Mouse (Mus musculus) heart, postnatal 36 days (tissue): ENCODE measurements at regions not wholly inside any gene's neighbourhood (a gene's known extent, or its start where the extent isn't known, plus 50 kb on each side); places are given as distances from the start of the nearest gene placed in this dataset.

Experiments used
- DNase-seq, 2 experiments: peaks; one replicate each; pipeline ENCODE4 v3.0.0; 2021 to 2022
- intact Hi-C: fragments of 180-260 bp; cut with DNase I; formaldehyde crosslinking; loops from one replicate; pipeline ENCODE4 v1.15.1; 2025

GRCm38 (mm10) chr2:51250798-51251197 is 101.9 kb upstream of the Rnd3 start:
- DNase-seq: no peak
- intact Hi-C loops: no loop called here

GRCm38 (mm10) chr2:51241573-51241972 is 92.7 kb upstream of the Rnd3 start:
- intact Hi-C loops: no loop called here
- DNase-seq: no peak

- intact Hi-C loops: no loop called here
- DNase-seq: no peak
Observed at GRCm38 (mm10) chr2:51240000-51240399, 91.1 kb upstream of the Rnd3 start.

GRCm38 (mm10) chr2:51238992-51239391 is 90.1 kb upstream of the Rnd3 start:
- intact Hi-C loops: no loop called here
- no peak for DNase-seq

GRCm38 (mm10) chr2:51238131-51238931 is 89.4 kb upstream of the Rnd3 start:
- no peak for DNase-seq
- intact Hi-C loops: no loop called here

GRCm38 (mm10) chr2:51237451-51237850 is 88.5 kb upstream of the Rnd3 start:
- DNase-seq: peak in 1 of 2 experiments; percentile 6
- intact Hi-C loops: no loop called here

GRCm38 (mm10) chr2:51236852-51237251 is 87.9 kb upstream of the Rnd3 start:
- DNase-seq: no peak
- intact Hi-C loops: no loop called here

- no peak for DNase-seq
- intact Hi-C loops: no loop called here
Observed at GRCm38 (mm10) chr2:51234427-51234826, 85.5 kb upstream of the Rnd3 start.

GRCm38 (mm10) chr2:51222851-51223250 is 73.9 kb upstream of the Rnd3 start:
- DNase-seq: no peak
- intact Hi-C loops: no loop called here

- no peak for DNase-seq
- intact Hi-C loops: no loop called here
Observed at GRCm38 (mm10) chr2:51219714-51220113, 70.8 kb upstream of the Rnd3 start.

- DNase-seq: no peak
- intact Hi-C loops: no loop called here
Observed at GRCm38 (mm10) chr2:51207150-51208022, 58.5 kb upstream of the Rnd3 start.

GRCm38 (mm10) chr2:51206332-51206731 is 57.4 kb upstream of the Rnd3 start:
- DNase-seq: no peak
- intact Hi-C loops: no loop called here
